Mouse (Mus musculus) cerebellum, adult 2 months (tissue): Measurements from ENCODE around the gene Hk1.

ENCODE experiments used
- CTCF ChIP-seq: fragments of 200-500 bp; IDR thresholded peaks from 2 replicates; pipeline ENCODE4 v1.5.1; 2011; ENCODE audit warnings: low read depth, mild to moderate bottlenecking, control low read depth, low read length, moderate library complexity, borderline replicate concordance; ENCODE audit not compliant: insufficient read depth
- POLR2A ChIP-seq: fragments of 200-500 bp; IDR thresholded peaks from 2 replicates; pipeline ENCODE4 v1.6.1; 2011; ENCODE audit warnings: low read length, control low read depth, borderline replicate concordance; ENCODE audit not compliant: insufficient read depth

DNA sequence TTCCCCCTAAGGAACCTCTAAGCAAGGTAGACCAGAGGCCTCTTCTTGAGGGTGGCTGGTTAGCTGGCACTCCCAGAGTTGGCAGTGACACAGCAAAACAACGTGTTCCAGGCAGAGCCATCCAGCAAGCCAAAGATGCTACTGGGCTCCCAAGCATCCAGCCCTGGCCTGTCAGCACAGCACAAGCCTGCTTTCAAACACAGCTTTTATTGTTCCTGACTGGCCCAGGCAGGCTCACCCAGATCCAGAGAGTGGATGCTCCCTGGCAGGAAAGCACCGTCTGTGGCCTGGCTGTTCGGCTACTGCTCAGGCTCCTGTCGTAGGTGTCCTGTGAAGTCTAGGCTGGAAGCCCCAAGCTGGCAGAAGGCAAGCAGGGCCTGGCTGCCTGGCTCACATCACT lies 85.6 kb downstream of the Hk1 start:
- no peak for TF ChIP-seq CTCF
- no peak for TF ChIP-seq POLR2A
